Mouse (Mus musculus) midbrain, postnatal 0 days (tissue): ENCODE measurements at regions not wholly inside any gene's neighbourhood (a gene's known extent, or its start where the extent isn't known, plus 50 kb on each side); places are given as distances from the start of the nearest gene placed in this dataset.

Experiments
- ATAC-seq: fragments of 200-750 bp; cut with Nextera tagmentation; 2 replicates; pipeline ENCODE4 v1.8.0; 2017; ENCODE audit warnings: moderate number of reproducible peaks, mild to moderate bottlenecking, moderate TSS enrichment, moderate library complexity; ENCODE audit not compliant: low FRiP score
- DNase-seq: peaks from one replicate; pipeline ENCODE4 v3.0.0-alpha.2; 2015; ENCODE audit warnings: low spot score
- H3K27ac ChIP-seq: fragments of 300-500 bp; sonication (generic); 2 replicates; pipeline ENCODE4 v1.5.1; 2014; ENCODE audit warnings: low read depth, mild to moderate bottlenecking, low read length, mixed read lengths
- H3K27me3 ChIP-seq: fragments of 300-500 bp; sonication (generic); 2 replicates; pipeline ENCODE4 v1.6.1; 2014; ENCODE audit warnings: low read length, control low read depth, mixed read lengths; ENCODE audit not compliant: insufficient read depth
- H3K36me3 ChIP-seq: fragments of 300-500 bp; sonication (generic); 2 replicates; pipeline ENCODE4 v1.6.1; 2014; ENCODE audit warnings: low read length, control low read depth, mixed read lengths; ENCODE audit not compliant: insufficient read depth
- H3K4me1 ChIP-seq: fragments of 300-500 bp; sonication (generic); 2 replicates; pipeline ENCODE4 v1.6.1; 2014; ENCODE audit warnings: mild to moderate bottlenecking, control low read depth, antibody characterized with exemption, low read length, mixed read lengths; ENCODE audit not compliant: insufficient read depth
- H3K4me2 ChIP-seq: fragments of 300-500 bp; sonication (generic); 2 replicates; pipeline ENCODE4 v1.6.1; 2014; ENCODE audit warnings: low read depth, mild to moderate bottlenecking, low read length, mixed read lengths; ENCODE audit not compliant: poor library complexity, severe bottlenecking
- H3K4me3 ChIP-seq: fragments of 300-500 bp; sonication (generic); 2 replicates; pipeline ENCODE4 v1.5.1; 2014; ENCODE audit warnings: low read depth, mild to moderate bottlenecking, low read length, moderate library complexity
- H3K9ac ChIP-seq: fragments of 300-500 bp; sonication (generic); replicated peaks from 2 replicates; pipeline ENCODE4 v1.6.1; 2014; ENCODE audit warnings: mild to moderate bottlenecking, low read length, moderate library complexity, mixed read lengths; ENCODE audit not compliant: poor library complexity, severe bottlenecking
- H3K9me3 ChIP-seq: fragments of 300-500 bp; sonication (generic); 2 replicates; pipeline ENCODE4 v1.6.1; 2016; ENCODE audit warnings: low read length, control low read depth
- CTCF ChIP-seq: IDR thresholded peaks from 2 replicates; pipeline ENCODE4 v1.5.1; 2016; ENCODE audit warnings: antibody characterized with exemption, mild to moderate bottlenecking
- WGBS: fragments of 180-500 bp; shearing (Covaris S2); extraction: QIAGEN DNeasy Blood & Tissue Kit; methylation state at CpG from one replicate; pipeline ENCODE4 v1.1.7; 2014; 5-methylcytosine and 5-hydroxymethylcytosine counted together

- H3K27ac ChIP-seq, result no peak overlapping the region
- H3K9ac ChIP-seq, result no peak overlapping the region
- H3K27me3 ChIP-seq, result no peaks in the 10 kb centered on the region
- WGBS, result 64% methylated on average over 10 of the region's 10 CpGs
- ATAC-seq (no peak), DNase-seq (no peak)
- TF ChIP-seq CTCF, result no peak
- no peak overlapping the region for H3K4me3 ChIP-seq
- H3K4me2 ChIP-seq, result no peak overlapping the region
- no peaks in the 10 kb centered on the region for H3K4me1 ChIP-seq
- H3K9me3 ChIP-seq, result no peaks in the 10 kb centered on the region
- H3K36me3 ChIP-seq, result no peaks in the 10 kb centered on the region
These were observed 241.1 kb upstream of the Irx4 start for GRCm38 (mm10) chr13:73019181-73019580.

GRCm38 (mm10) chr13:73031217-73031616 lies 229.1 kb upstream of the Irx4 start:
- Histone ChIP-seq H3K36me3 (no peaks in the 10 kb centered on the region), H3K9ac (no peak overlapping the region), H3K4me3 (no peak overlapping the region), H3K27me3 (no peaks in the 10 kb centered on the region; the same call in 1 of the 2 replicates), H3K9me3 (no peaks in the 10 kb centered on the region), H3K4me2 (no peak overlapping the region), H3K27ac (no peak overlapping the region), H3K4me1 (no peaks in the 10 kb centered on the region)
- no peak for TF ChIP-seq CTCF
- WGBS, result 70% methylated on average over 3 of the region's 3 CpGs
- no peak for ATAC-seq
- DNase-seq, result no peak

- H3K36me3 ChIP-seq, result no peaks in the 10 kb centered on the region
- DNase-seq (peak; percentile 34), ATAC-seq (no peak)
- TF ChIP-seq CTCF, result peak; percentile 70
- 33% methylated on average over 3 of the region's 3 CpGs for WGBS
- H3K4me1 ChIP-seq, result no peaks in the 10 kb centered on the region
- no peak overlapping the region for H3K27ac ChIP-seq
- no peak overlapping the region for H3K4me2 ChIP-seq
- H3K27me3 ChIP-seq, result no peaks in the 10 kb centered on the region; the same call in 1 of the 2 replicates
- no peaks in the 10 kb centered on the region for H3K9me3 ChIP-seq
- H3K4me3 ChIP-seq, result no peak overlapping the region
- no peak overlapping the region for H3K9ac ChIP-seq
These were observed 227.2 kb upstream of the Irx4 start for GRCm38 (mm10) chr13:73033055-73033454.

GRCm38 (mm10) chr13:73034065-73034831 lies 226.0 kb upstream of the Irx4 start:
- H3K36me3 ChIP-seq, result no peaks in the 10 kb centered on the region
- no peak overlapping the region for H3K9ac ChIP-seq
- H3K4me1 ChIP-seq, result no peaks in the 10 kb centered on the region
- H3K4me3 ChIP-seq, result no peak overlapping the region
- no peaks in the 10 kb centered on the region; the same call in 1 of the 2 replicates for H3K27me3 ChIP-seq
- TF ChIP-seq CTCF, result 0 out of 2 replicates have a peak, but pooled peaks have one; percentile 8
- no peaks in the 10 kb centered on the region for H3K9me3 ChIP-seq
- WGBS, result 16% methylated on average over 10 of the region's 10 CpGs
- DNase-seq, result peak; percentile 84
- ATAC-seq, result peak; percentile 88
- peak overlapping the region; percentile 44; the same call in 1 of the 2 replicates for H3K27ac ChIP-seq
- no peak overlapping the region for H3K4me2 ChIP-seq

GRCm38 (mm10) chr13:73034886-73035285 lies 225.4 kb upstream of the Irx4 start:
- peak; percentile 7; the same call in 1 of the 2 replicates for ATAC-seq
- WGBS, result 19% methylated on average over 10 of the region's 10 CpGs
- Histone ChIP-seq H3K4me3 (no peak overlapping the region), H3K27me3 (no peaks in the 10 kb centered on the region; the same call in 1 of the 2 replicates), H3K4me2 (no peak overlapping the region), H3K4me1 (no peaks in the 10 kb centered on the region), H3K9ac (no peak overlapping the region), H3K36me3 (no peaks in the 10 kb centered on the region), H3K9me3 (no peaks in the 10 kb centered on the region), H3K27ac (peak overlapping the region; percentile 26; the same call in 1 of the 2 replicates)
- no peak for TF ChIP-seq CTCF
- DNase-seq, result no peak

GRCm38 (mm10) chr13:73035336-73035940 lies 224.8 kb upstream of the Irx4 start:
- Histone ChIP-seq H3K4me3 (no peak overlapping the region), H3K4me1 (no peaks in the 10 kb centered on the region), H3K27ac (peak overlapping the region; percentile 60), H3K27me3 (no peaks in the 10 kb centered on the region; the same call in 1 of the 2 replicates), H3K4me2 (no peak overlapping the region), H3K36me3 (no peaks in the 10 kb centered on the region), H3K9ac (no peak overlapping the region), H3K9me3 (no peaks in the 10 kb centered on the region)
- TF ChIP-seq CTCF, result no peak
- peak; percentile 41; the same call in 1 of the 2 replicates for ATAC-seq
- DNase-seq, result peak; percentile 46
- WGBS, result 28% methylated on average over 2 of the region's 2 CpGs
